Mouse (Mus musculus) lung, adult 18-20 months (tissue): ENCODE measurements around the gene Stpg3.
A peak's percentile ranks its signal among the peaks of the same experiment; 100 is the strongest.
"Not testable (repeated sequence)": the region's sequence is repeated elsewhere in the genome, so short reads cannot be mapped to it uniquely, and the experiment has no call there.

Experiments used
- DNase-seq, 2 experiments: peaks; one replicate each; pipeline ENCODE4 v3.0.0; 2022; ENCODE audit warnings: mixed read lengths in 2 of 2

Stpg3 gene

DNA sequence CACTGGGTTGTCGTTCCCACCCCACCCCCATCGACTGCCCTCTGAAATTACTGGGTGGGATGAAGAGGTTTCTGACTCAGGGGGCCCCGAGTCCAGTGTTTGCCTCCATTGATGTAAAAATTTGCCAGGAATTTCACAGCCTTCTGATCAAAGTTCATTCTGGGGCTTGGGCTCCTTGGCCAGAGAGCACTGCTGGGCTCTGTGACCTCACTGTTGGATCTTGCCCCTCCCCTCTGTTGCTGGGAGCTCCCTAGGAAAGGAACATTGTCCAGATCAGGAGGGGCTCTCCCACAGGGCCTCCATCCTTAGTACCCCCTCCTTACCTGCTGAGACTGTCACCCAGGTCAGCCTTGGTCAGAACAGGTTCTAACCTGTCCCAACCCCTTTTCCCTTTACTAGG, at the start of gene Stpg3:
TSS of gene Stpg3 (minus strand) at position 194 of the 400 bp plus-strand sequence.
- no peak for DNase-seq

DNA sequence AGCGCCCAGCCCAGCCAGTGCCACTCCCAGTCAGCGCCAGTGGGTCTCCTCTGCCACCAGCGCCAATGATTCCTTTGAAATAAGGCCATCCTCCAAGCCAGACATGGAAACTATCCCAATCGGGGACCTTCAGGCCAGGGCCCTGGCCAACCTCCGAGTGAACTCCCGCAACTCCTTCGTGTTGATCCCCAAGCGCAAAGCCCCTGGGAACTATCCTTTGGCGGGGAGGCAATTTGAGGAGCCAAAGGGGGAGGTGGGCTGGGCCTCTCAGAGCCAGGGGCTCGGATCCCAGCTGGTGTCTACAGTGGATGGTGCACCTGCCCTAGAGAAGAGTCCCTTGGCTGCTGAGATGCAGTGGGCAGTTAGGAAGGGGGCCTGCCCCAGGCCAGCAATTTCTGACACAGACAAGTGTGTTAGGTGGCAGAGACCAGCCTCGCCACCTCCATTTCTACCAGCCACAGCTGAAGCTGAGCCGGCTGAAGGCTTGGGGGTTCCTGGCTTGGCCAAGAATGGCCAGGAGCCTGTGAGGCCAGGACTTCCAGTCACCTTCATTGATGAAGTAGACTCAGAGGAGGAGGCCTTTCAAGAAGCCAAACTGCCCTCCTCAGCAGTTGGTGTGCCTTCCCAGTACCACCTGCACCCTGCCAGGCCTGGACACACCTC, 49.3 kb upstream of the Stpg3 start:
- DNase-seq = no peak

- DNase-seq = peak in 1 of 2 experiments; percentile 33
Measured at GRCm38 (mm10) chr2:25262795-25263622, 48.6 kb upstream of the Stpg3 start.

DNA sequence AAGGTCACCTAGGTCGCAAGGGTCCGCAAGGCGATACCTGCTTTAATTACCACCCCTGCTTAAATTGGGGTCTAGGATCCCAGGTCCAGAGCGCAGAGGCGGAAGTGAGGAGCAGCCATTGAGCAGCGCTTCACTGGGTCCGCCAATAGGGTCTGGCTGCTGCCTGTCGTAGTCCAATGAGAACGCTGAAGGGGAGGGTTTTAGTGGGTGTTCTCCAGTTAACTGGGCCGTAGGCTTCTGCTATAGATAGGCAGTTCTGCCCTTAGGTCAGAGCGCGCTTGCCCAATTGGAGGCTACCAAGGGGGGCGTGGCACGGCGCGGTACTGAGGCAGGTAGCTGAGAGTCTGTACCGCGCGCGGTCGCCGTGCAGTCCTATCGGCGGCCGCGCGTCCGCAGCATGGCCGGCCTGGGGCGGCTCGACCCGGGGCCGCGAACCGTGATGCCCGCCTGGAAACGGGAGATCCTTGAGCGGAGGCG, 47.9 kb upstream of the Stpg3 start, which contains the start of gene Tprn:
TSS of gene Tprn (plus strand) at position 328 of the 477 bp plus-strand sequence.
- DNase-seq = peak; percentile 96 to 98

DNA sequence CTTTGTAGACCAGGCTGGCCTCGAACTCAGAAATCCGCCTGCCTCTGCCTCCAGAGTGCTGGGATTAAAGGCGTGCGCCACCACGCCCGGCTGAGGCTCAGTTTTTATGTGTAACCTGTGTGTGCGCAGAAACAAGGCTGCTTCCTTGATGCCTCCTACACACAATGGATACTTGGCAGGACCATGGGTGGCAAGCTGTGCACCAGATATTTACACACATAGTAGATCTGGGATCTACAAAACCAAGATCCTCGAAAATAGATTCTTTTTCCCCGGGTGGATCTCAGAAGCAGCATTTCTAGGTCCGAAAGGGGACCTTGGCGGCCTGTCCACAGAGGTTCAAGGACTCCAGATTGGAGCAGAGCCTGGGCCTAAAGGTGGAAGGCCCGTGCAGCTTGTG, 47.4 kb upstream of the Stpg3 start:
- no peak for DNase-seq

GRCm38 (mm10) chr2:25258887-25259286, 44.5 kb upstream of the Stpg3 start:
- DNase-seq = no peak

GRCm38 (mm10) chr2:25257250-25257649, 42.8 kb upstream of the Stpg3 start:
- not testable (repeated sequence) for DNase-seq

DNA sequence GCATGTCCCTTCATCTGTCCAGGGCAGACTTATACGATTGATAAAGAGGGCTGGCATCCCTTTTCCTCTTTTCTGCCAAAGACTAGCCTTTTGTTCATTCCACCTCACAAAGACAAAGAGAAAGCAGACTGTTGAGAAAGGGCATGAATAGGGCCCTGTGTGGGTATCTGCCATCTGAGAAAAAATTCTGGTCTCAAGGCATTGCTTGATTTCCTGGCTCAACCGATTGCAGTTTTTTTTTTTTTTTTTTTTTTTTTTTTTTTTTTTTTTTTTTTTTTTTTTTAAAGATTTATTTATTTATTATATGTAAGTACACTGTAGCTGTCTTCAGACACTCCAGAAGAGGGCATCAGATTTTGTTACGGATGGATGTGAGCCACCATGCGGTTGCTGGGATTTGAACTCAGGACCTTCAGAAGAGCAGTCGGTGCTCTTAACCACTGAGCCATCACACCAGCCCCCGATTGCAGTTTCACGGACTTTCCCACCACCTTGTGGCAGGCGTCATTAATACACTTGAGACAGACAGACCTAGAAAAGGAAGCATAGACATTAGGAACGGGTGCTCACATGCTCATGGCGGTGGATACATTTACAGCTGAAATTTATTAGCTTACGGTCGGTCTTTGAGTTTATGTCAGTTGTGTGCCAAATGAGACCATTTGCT, 42.1 kb upstream of the Stpg3 start:
- peak; percentile 37 to 47 for DNase-seq

GRCm38 (mm10) chr2:25255284-25255779, 40.9 kb upstream of the Stpg3 start, which contains the start of gene Tmem203:
Gene Tmem203, plus strand, starts transcription at chr2:25255439.
- peak; percentile 84 to 88 for DNase-seq

- DNase-seq = peak in 1 of 2 experiments; percentile 27
Measured at GRCm38 (mm10) chr2:25252331-25252730, 37.9 kb upstream of the Stpg3 start.

- peak; percentile 42 to 69 for DNase-seq
Measured at GRCm38 (mm10) chr2:25246183-25247072, 32.0 kb upstream of the Stpg3 start, which contains the start of gene AL732309.1. Gene AL732309.1, minus strand, starts transcription at chr2:25246863.

- DNase-seq = no peak
Measured at GRCm38 (mm10) chr2:25244144-25244543, 29.7 kb upstream of the Stpg3 start.

- DNase-seq = no peak
Measured at GRCm38 (mm10) chr2:25243342-25243741, 28.9 kb upstream of the Stpg3 start.

DNA sequence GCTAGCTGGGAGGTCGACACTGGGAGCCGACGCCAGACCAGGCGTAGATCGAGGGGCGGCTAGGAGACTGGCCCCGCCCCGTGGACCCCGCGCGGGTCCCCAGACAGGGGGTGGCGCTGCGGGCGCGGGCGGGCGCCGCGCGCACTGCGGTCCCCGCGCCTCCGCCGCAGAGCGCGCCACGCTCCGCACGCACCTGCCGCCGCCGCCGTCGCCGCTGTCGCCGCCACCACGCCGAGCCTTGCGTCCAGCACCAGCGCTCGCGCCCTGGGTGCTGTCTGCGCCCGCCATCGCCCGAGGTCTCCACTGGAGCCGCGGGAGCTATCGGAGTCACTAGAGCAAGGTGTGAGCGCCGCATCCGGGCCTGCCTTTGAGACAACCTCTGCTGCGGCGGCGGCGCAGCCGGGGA, 27.7 kb upstream of the Stpg3 start, which contains the start of the genes Rnf208 and Cysrt1:
TSS of gene Rnf208 (plus strand) at position 155 of the 406 bp plus-strand sequence.
TSS of gene Cysrt1 (minus strand) at position 352 of the 406 bp plus-strand sequence.
- no peak for DNase-seq

GRCm38 (mm10) chr2:25241438-25241775, 27.0 kb upstream of the Stpg3 start:
- no peak for DNase-seq

DNA sequence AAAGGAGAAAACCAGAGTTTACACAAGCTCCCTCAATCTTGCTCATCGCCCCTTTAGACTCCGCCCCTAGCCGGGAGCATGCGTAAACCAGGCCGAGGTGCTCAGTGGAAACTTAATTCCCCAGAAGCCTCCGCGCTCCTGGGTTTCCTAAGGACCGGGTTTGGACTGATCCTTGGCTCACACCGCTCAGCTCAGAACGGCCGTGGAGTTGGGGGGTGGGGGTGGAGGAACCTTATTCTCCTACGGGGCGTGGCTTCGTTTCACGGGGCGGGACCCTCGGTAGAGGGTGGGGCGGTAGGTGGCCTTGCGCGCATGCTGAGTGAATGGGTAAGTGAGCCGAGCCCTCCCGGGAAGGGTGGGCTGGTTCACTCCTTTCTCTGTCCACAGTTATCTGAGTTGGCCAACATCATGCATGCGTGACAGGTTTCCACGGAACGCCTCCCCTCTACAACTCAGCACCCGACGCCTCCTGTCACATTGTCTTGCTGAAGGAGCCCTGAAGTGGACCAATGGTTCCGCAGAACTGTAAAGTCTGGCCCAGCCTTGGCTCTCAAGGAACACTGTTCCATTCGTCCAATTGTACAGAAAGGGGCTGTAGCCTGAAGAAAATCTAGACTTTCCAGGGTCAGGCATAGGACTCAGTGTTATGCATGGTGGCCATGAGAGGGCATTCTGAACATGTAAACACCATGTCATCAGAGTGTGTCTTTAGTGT, 26.4 kb upstream of the Stpg3 start:
- peak; percentile 82 to 88 for DNase-seq

DNA sequence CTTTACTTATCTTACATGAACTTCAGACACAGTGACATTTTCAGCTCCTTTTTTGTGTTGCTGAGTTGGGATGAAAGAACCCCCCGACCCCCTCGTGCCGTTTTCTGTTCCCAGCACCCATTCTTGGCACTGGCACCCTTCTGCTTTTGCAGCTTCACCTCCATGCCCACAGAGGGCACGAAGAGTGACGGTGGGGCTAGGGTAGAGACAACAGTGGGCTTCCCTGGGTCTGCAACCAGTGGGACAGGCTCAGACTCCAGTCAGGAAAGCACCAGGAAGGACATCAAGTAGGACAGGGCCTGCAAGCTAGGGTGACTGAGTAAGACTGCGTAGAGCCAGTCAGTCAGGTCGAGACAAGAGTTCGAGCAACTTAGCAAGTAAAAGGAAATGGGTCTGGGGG, 25.9 kb upstream of the Stpg3 start:
- no peak for DNase-seq

DNA sequence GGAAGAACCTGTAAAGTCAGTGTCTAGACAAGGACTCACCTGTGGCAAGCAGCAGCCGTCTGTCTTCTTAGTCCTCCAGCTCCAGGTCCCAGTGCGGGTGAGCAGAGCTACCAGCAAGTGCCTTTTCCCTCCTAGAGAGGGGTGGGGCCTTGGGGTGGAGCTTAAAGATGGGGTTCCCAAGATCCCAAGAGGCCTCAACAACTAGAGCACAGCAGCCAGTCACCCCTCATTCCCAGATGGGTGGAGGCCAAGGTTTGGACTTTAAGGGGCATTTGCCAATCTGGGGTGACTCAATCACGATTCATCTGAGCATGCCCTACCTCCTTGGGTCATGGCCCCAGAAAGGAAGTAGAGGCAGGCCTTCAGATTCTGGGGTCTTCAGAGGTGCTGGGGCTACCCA, 25.3 kb upstream of the Stpg3 start:
- DNase-seq = no peak

DNA sequence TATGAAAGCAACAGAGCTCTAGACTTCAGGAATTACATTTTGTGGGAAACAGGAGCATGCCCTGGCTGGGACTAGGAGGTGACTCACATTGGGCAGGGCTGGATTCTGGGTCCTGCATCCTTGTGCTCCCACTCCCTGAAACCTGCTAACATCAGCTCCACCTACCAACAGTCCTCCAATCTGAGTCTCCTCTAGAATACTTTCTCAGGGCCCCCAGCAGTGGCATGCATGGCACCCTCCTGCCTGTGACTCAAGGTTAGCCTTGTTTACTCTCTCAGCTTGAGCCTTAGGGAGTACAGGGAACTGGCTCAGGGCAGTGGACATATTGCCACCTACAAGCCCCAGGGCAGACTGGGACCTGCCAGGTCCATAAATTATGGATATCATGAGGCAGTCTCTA, 23.7 kb upstream of the Stpg3 start:
- DNase-seq = peak in 1 of 2 experiments; percentile 17

DNA sequence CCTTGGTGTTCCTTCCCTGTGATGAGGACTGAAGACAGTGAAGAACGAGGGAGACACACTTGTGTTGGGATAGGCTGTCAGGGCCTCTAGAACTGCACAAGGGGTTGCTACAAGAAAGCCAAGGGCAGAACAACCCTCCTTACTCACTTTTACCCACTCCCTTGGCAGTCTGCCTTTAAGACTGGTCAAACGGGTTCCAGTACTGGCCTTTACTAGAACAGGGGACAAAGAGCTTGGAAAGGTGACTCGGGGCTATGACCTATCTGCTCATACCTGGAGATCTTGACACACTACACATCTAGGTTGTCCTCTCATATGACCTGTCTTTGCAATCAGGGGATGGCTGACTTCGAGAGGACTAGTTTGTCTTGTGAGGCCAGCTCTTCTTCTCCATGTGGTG, 23.1 kb upstream of the Stpg3 start:
- DNase-seq = peak; percentile 81 to 89

DNA sequence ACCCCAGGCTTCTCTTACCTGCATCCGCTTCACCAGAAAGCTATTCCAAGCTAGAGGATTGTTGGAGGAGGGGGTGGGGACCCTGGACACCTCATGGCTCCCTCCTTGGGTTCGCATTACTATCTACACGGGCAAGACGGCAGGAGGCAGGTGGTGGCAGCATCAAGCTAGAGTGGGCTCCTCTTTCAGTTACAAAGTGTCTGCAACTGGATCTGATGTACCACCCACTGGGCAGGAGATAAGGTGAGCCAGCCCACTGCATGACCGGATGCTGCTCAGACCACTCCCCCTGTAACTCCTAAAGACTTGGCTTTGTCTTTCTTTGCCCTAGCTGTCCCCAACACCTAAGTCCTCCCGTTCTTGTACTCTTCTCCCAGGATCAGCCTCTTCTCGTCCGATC, 22.2 kb upstream of the Stpg3 start, which contains the start of gene Rnf224:
TSS of gene Rnf224 (minus strand) at position 174 of the 400 bp plus-strand sequence.
- DNase-seq = no peak
